Mouse (Mus musculus) heart, embryonic 10.5 days (tissue): ENCODE measurements at regions not wholly inside any gene's neighbourhood (a gene's known extent, or its start where the extent isn't known, plus 50 kb on each side); places are given as distances from the start of the nearest gene placed in this dataset.

ENCODE experiments used
- DNase-seq: peaks from one replicate; pipeline ENCODE4 v3.0.0-alpha.2; 2017; ENCODE audit warnings: low spot score
- H3K27ac ChIP-seq: fragments of 300-500 bp; sonication (generic); 2 replicates; pipeline ENCODE4 v1.5.1; 2016; ENCODE audit warnings: mild to moderate bottlenecking
- H3K27me3 ChIP-seq: fragments of 300-500 bp; sonication (generic); 2 replicates; pipeline ENCODE4 v1.6.1; 2016; ENCODE audit warnings: mild to moderate bottlenecking; ENCODE audit not compliant: poor library complexity, insufficient read depth, severe bottlenecking
- H3K36me3 ChIP-seq: fragments of 300-500 bp; sonication (generic); 2 replicates; pipeline ENCODE4 v1.6.1; 2016; ENCODE audit warnings: mild to moderate bottlenecking, moderate library complexity
- H3K4me1 ChIP-seq: fragments of 300-500 bp; sonication (generic); 2 replicates; pipeline ENCODE4 v1.6.1; 2016; ENCODE audit warnings: mild to moderate bottlenecking
- H3K4me3 ChIP-seq: fragments of 300-500 bp; sonication (generic); 2 replicates; pipeline ENCODE4 v1.5.1; 2016; ENCODE audit warnings: mild to moderate bottlenecking, moderate library complexity
- H3K9me3 ChIP-seq: fragments of 300-500 bp; sonication (generic); 2 replicates; pipeline ENCODE4 v1.6.1; 2016; ENCODE audit warnings: mild to moderate bottlenecking, moderate library complexity
- WGBS: fragments of 180-500 bp; shearing (Covaris S2); methylation state at CpG from one replicate; pipeline ENCODE4 v1.1.7; 2016; 5-methylcytosine and 5-hydroxymethylcytosine counted together

GRCm38 (mm10) chr1:137587481-137588228 is 587.9 kb downstream of the Ptprc start:
- Histone ChIP-seq H3K36me3 (no peaks in the 10 kb centered on the region), H3K27me3 (no peaks in the 10 kb centered on the region), H3K4me3 (no peak overlapping the region), H3K9me3 (no peaks in the 10 kb centered on the region), H3K27ac (no peak overlapping the region), H3K4me1 (no peaks in the 10 kb centered on the region)
- WGBS: 81% methylated on average over 12 of the region's 12 CpGs
- no peak for DNase-seq

- no peaks in the 10 kb centered on the region for H3K9me3 ChIP-seq
- no peaks in the 10 kb centered on the region for H3K36me3 ChIP-seq
- DNase-seq: no peak
- H3K4me3 ChIP-seq: no peak overlapping the region
- H3K4me1 ChIP-seq: no peaks in the 10 kb centered on the region
- no peak overlapping the region for H3K27ac ChIP-seq
- no peaks in the 10 kb centered on the region for H3K27me3 ChIP-seq
- whole genome bisulfite sequencing: 74% methylated on average over 6 of the region's 6 CpGs
These were observed 590.8 kb downstream of the Ptprc start for GRCm38 (mm10) chr1:137584696-137585095.

- Histone ChIP-seq H3K4me3 (no peak overlapping the region), H3K36me3 (no peaks in the 10 kb centered on the region), H3K27ac (no peak overlapping the region), H3K4me1 (no peaks in the 10 kb centered on the region), H3K9me3 (no peaks in the 10 kb centered on the region), H3K27me3 (no peaks in the 10 kb centered on the region)
- no peak for DNase-seq
- WGBS: 85% methylated on average over 13 of the region's 13 CpGs
These were observed 591.3 kb downstream of the Ptprc start for GRCm38 (mm10) chr1:137584104-137584675.

GRCm38 (mm10) chr1:137577639-137578038 is 597.9 kb downstream of the Ptprc start:
- Histone ChIP-seq H3K27me3 (no peaks in the 10 kb centered on the region), H3K36me3 (no peaks in the 10 kb centered on the region), H3K4me3 (no peak overlapping the region), H3K27ac (no peak overlapping the region), H3K9me3 (no peaks in the 10 kb centered on the region), H3K4me1 (no peaks in the 10 kb centered on the region)
- no peak for DNase-seq
- 66% methylated on average over 1 of the region's 1 CpGs for WGBS

GRCm38 (mm10) chr1:137576174-137576573 is 599.3 kb downstream of the Ptprc start:
- no peak overlapping the region for H3K27ac ChIP-seq
- H3K9me3 ChIP-seq: no peaks in the 10 kb centered on the region
- DNase-seq: no peak
- 87% methylated on average over 9 of the region's 9 CpGs for WGBS
- H3K4me1 ChIP-seq: no peaks in the 10 kb centered on the region
- H3K27me3 ChIP-seq: no peaks in the 10 kb centered on the region
- no peaks in the 10 kb centered on the region for H3K36me3 ChIP-seq
- H3K4me3 ChIP-seq: no peak overlapping the region

- Histone ChIP-seq H3K36me3 (no peaks in the 10 kb centered on the region), H3K27ac (no peak overlapping the region), H3K9me3 (no peaks in the 10 kb centered on the region), H3K4me1 (no peaks in the 10 kb centered on the region), H3K27me3 (no peaks in the 10 kb centered on the region), H3K4me3 (no peak overlapping the region)
- no peak for DNase-seq
These were observed 600.1 kb downstream of the Ptprc start for GRCm38 (mm10) chr1:137575380-137575779.

- no peaks in the 10 kb centered on the region for H3K4me1 ChIP-seq
- H3K27ac ChIP-seq: no peak overlapping the region
- 80% methylated on average over 6 of the region's 6 CpGs for WGBS
- no peaks in the 10 kb centered on the region for H3K27me3 ChIP-seq
- H3K4me3 ChIP-seq: no peak overlapping the region
- DNase-seq: no peak
- no peaks in the 10 kb centered on the region for H3K9me3 ChIP-seq
- H3K36me3 ChIP-seq: no peaks in the 10 kb centered on the region
These were observed 603.3 kb downstream of the Ptprc start for GRCm38 (mm10) chr1:137571905-137572865.

- no peaks in the 10 kb centered on the region for H3K27me3 ChIP-seq
- no peak overlapping the region for H3K4me3 ChIP-seq
- H3K4me1 ChIP-seq: no peaks in the 10 kb centered on the region
- H3K36me3 ChIP-seq: no peaks in the 10 kb centered on the region
- no peaks in the 10 kb centered on the region for H3K9me3 ChIP-seq
- WGBS: 69% methylated on average over 4 of the region's 4 CpGs
- DNase-seq: no peak
- no peak overlapping the region for H3K27ac ChIP-seq
These were observed 604.2 kb downstream of the Ptprc start for GRCm38 (mm10) chr1:137571190-137571904.

GRCm38 (mm10) chr1:137567526-137567925 is 607.3 kb upstream of the Nr5a2 start:
- Histone ChIP-seq H3K36me3 (no peaks in the 10 kb centered on the region), H3K4me1 (no peaks in the 10 kb centered on the region), H3K27ac (no peak overlapping the region), H3K27me3 (no peaks in the 10 kb centered on the region), H3K4me3 (no peak overlapping the region), H3K9me3 (no peaks in the 10 kb centered on the region)
- DNase-seq: no peak
- WGBS: 93% methylated on average over 1 of the region's 1 CpGs

- DNase-seq: no peak
- Histone ChIP-seq H3K4me3 (no peak overlapping the region), H3K27me3 (no peaks in the 10 kb centered on the region), H3K4me1 (0 out of 2 replicates have a peak, but pooled peaks cover 4% of the 10 kb centered on the region), H3K9me3 (no peaks in the 10 kb centered on the region), H3K27ac (no peak overlapping the region), H3K36me3 (no peaks in the 10 kb centered on the region)
- WGBS: 76% methylated on average over 4 of the region's 4 CpGs
These were observed 605.4 kb upstream of the Nr5a2 start for GRCm38 (mm10) chr1:137565573-137566048.

- no peak for DNase-seq
- Histone ChIP-seq H3K4me3 (no peak overlapping the region), H3K27me3 (no peaks in the 10 kb centered on the region), H3K27ac (no peak overlapping the region), H3K4me1 (0 out of 2 replicates have a peak, but pooled peaks cover 4% of the 10 kb centered on the region), H3K36me3 (no peaks in the 10 kb centered on the region), H3K9me3 (no peaks in the 10 kb centered on the region)
- 46% methylated on average over 3 of the region's 3 CpGs for WGBS
These were observed 601.4 kb upstream of the Nr5a2 start for GRCm38 (mm10) chr1:137561686-137562085.
